ENCODE assay signal across 8 mouse cellular contexts in the genomic region with DNA sequence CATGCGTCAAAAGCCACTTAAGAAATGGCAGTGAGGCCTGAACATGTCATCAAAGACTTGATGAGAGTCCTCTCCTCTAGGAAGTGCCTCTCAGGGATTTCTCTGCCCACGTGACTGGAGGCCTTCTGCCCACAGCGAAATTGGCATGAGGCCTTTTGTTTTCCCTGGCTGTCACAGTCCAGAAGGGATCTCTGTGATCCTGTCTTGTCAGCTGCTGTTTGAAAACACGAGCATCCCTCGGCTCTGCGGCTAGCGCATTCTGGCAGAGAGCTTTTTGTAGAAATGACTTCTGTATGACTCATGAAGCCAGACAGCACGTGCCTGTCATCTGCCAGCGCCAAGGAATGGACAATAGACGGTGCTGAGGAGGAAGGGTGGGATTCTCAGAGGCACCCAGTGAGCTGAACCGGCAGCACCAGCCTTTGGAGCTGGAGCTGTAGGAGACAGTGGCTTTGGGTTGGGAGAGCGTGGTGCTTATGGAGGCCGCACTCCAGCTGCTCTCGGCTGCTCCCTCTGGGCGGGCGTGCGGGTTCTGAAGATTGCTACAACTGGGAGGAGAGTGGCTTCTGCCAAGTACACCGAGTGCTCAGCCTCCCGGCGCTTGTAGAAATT. TPM values are rescaled to one million over a fixed set of nuclear protein-coding genes. Genes with fewer than 3 reads are reported as not detected.
A peak's percentile ranks its signal among the peaks of the same experiment; 100 is the strongest.
DNase-seq lines count a peak whose midpoint lies in the region; TF ChIP-seq lines count a peak whose summit lies in the region.
"Had no signal": no experiment of that assay in that cellular context is flagged by ENCODE, and none has a peak within 500 bp of the region (broad histone marks: within the 10 kb centered on the region; RNA-seq: fewer than 3 reads in every experiment).

No protein-coding gene starts in this region.

- no peak for TF ChIP-seq CTCF in bone marrow macrophage, adult 2 months (IDR thresholded peaks at IDR 0.05; ENCODE audit: low read depth, low read length)
- TF ChIP-seq CTCF in kidney, adult 2 months (conservative IDR thresholded peaks at IDR 0.05; ENCODE audit: insufficient read depth, insufficient read length, low read depth, low read length), result no peak

- no peaks in the 10 kb centered on the region for H3K27me3 ChIP-seq in kidney, adult 2 months (replicated peaks; ENCODE audit: control insufficient read depth, insufficient read depth, low read length)
- H3K27me3 ChIP-seq: megakaryocyte, embryonic 14.5 days had no signal

- peak overlapping the region; percentile 68 for H3K27ac ChIP-seq in bone marrow macrophage, adult 2 months (ENCODE audit: insufficient read depth, low read depth, low read length)
- peak overlapping the region; percentile 85 for H3K27ac ChIP-seq in kidney, adult 2 months (ENCODE audit: insufficient read depth, low read depth, low read length)

- intact Hi-C loops in left cerebral cortex, postnatal 36 days (cut with DNase I), result no loop called here

- TF ChIP-seq POLR2A in bone marrow macrophage, adult 2 months (IDR thresholded peaks at IDR 0.05; ENCODE audit: borderline replicate concordance, low read depth, low read length), result no peak
- TF ChIP-seq POLR2A in kidney, adult 2 months (IDR thresholded peaks at IDR 0.05; ENCODE audit: low read depth, low read length), result no peak

- no peaks in the 10 kb centered on the region for H3K36me3 ChIP-seq in kidney, adult 2 months (ENCODE audit: control insufficient read depth, insufficient read depth, low read length)

- H3K4me3 ChIP-seq in bone marrow macrophage, adult 2 months (ENCODE audit: insufficient read depth, low read length), result no peak overlapping the region
- no peak overlapping the region for H3K4me3 ChIP-seq in kidney, adult 2 months (ENCODE audit: insufficient read depth, low read depth, low read length)
- H3K4me3 ChIP-seq: megakaryocyte, embryonic 14.5 days had no signal

- 67% methylated on average over 20 of the region's 20 CpGs for WGBS in kidney, adult 2 months

- H3K4me1 ChIP-seq in bone marrow macrophage, adult 2 months (ENCODE audit: control insufficient read depth, insufficient read depth, low read length), result peaks cover 17% of the 10 kb centered on the region
- H3K4me1 ChIP-seq in kidney, adult 2 months (ENCODE audit: control insufficient read depth, insufficient read depth, low read length), result peaks cover under 1% of the 10 kb centered on the region; the same call in 1 of the 2 replicates
- H3K4me1 ChIP-seq: megakaryocyte, embryonic 14.5 days had no signal

- DNase-seq in R1 (ENCODE audit: low read depth, low spot score), result peak; percentile 35
- DNase-seq in frontal cortex, postnatal 25 days (ENCODE audit: low spot score in 2 of 2), result peak; percentile 46 to 50
- DNase-seq in kidney, adult 2 months, result peak; percentile 79
- peak; percentile 79 to 81 for DNase-seq in left cerebral cortex, postnatal 36 days (ENCODE audit: low spot score in 2 of 2)
- peak; percentile 33 for DNase-seq in right cerebral cortex, postnatal 4 days
- DNase-seq in yolk sac, embryonic 10.5 days (ENCODE audit: low spot score), result no peak

RNA-seq across cellular contexts. Expression of a gene that starts 10.4 kb away (rescaled TPM):
- polyA plus RNA-seq in bone marrow macrophage, adult 2 months (2012; ENCODE audit: insufficient read depth, insufficient read length, missing spikeins), result 20.2 and 22.3 TPM in 2 replicates
- 22.5 and 24.3 TPM in 2 replicates for polyA plus RNA-seq in kidney, adult 2 months (2012; rRNA removed)
- total RNA-seq in left cerebral cortex, postnatal 36 days (2021), result 10 to 100 TPM; 62.2 to 64.9 TPM

RNA-seq across cellular contexts. Expression of a gene that starts 56.7 kb away (rescaled TPM):
- polyA plus RNA-seq in bone marrow macrophage, adult 2 months (2012; ENCODE audit: insufficient read depth, insufficient read length, missing spikeins), result not detected in 2 replicates
- polyA plus RNA-seq in kidney, adult 2 months (2012; rRNA removed), result 0.05 TPM in 1 of 2 replicates, not detected in the other
- 10 to 100 TPM; 17.5 to 20.4 TPM for total RNA-seq in left cerebral cortex, postnatal 36 days (2021)
